Mouse (Mus musculus) midbrain, embryonic 16.5 days (tissue): Measurements from ENCODE around the gene Fev. TPM values are rescaled to one million over a fixed set of nuclear protein-coding genes. Genes with fewer than 3 reads are reported as not detected.

Source experiments
- ATAC-seq: fragments of 200-750 bp; cut with Nextera tagmentation; 2 replicates; pipeline ENCODE4 v1.8.0; 2017; ENCODE audit warnings: moderate TSS enrichment
- H3K27ac ChIP-seq: fragments of 300-500 bp; sonication (generic); 2 replicates; pipeline ENCODE4 v1.5.1; 2014; ENCODE audit warnings: mild to moderate bottlenecking, low read length, mixed read lengths
- H3K27me3 ChIP-seq: fragments of 300-500 bp; sonication (generic); 2 replicates; pipeline ENCODE4 v1.6.1; 2014; ENCODE audit warnings: low read depth, low read length, mixed read lengths; ENCODE audit not compliant: control insufficient read depth, insufficient read depth
- H3K36me3 ChIP-seq: fragments of 300-500 bp; sonication (generic); 2 replicates; pipeline ENCODE4 v1.6.1; 2014; ENCODE audit warnings: mild to moderate bottlenecking, low read length, moderate library complexity, mixed read lengths; ENCODE audit not compliant: control insufficient read depth, insufficient read depth
- H3K4me1 ChIP-seq: fragments of 300-500 bp; sonication (generic); 2 replicates; pipeline ENCODE4 v1.6.1; 2014; ENCODE audit warnings: mild to moderate bottlenecking, low read length, mixed read lengths; ENCODE audit not compliant: control insufficient read depth, insufficient read depth
- H3K4me2 ChIP-seq: fragments of 300-500 bp; sonication (generic); 2 replicates; pipeline ENCODE4 v1.6.1; 2014; ENCODE audit warnings: mild to moderate bottlenecking, low read length, mixed read lengths
- H3K4me3 ChIP-seq: fragments of 300-500 bp; sonication (generic); 2 replicates; pipeline ENCODE4 v1.5.1; 2014; ENCODE audit warnings: low read depth, mild to moderate bottlenecking, low read length, moderate library complexity, mixed read lengths
- H3K9ac ChIP-seq: fragments of 300-500 bp; sonication (generic); 2 replicates; pipeline ENCODE4 v1.6.1; 2014; ENCODE audit warnings: low read depth, low read length, mixed read lengths
- H3K9me3 ChIP-seq: fragments of 300-500 bp; sonication (generic); replicated peaks from 2 replicates; pipeline ENCODE4 v1.6.1; 2014; ENCODE audit warnings: mild to moderate bottlenecking, low read length, mixed read lengths; ENCODE audit not compliant: control insufficient read depth, poor library complexity, severe bottlenecking
- WGBS: fragments of 180-500 bp; shearing (Covaris S2); extraction: QIAGEN DNeasy Blood & Tissue Kit; methylation state at CpG from one replicate; pipeline ENCODE4 v1.1.7; 2014; 5-methylcytosine and 5-hydroxymethylcytosine counted together
- polyA plus RNA-seq: library from polyadenylated mRNA; unstranded; fragments of >200 nt; fragmentation: Nextera tagmentation; extraction: Ambion mirVana; gene quantifications from 2 replicates; pipeline ENCODE4 v1.2.1, GENCODE M21; 2015

The Fev gene
- polyA plus RNA-seq, 1 experiment from 2014 or later = 1.6 TPM

GRCm38 (mm10) chr1:74858171-74858719 is 27.0 kb downstream of the Fev start:
- Histone ChIP-seq H3K36me3 (no peaks in the 10 kb centered on the region), H3K27me3 (no peaks in the 10 kb centered on the region), H3K9ac (peak overlapping the region; percentile 97), H3K4me3 (peak overlapping the region; percentile 94), H3K4me2 (peak overlapping the region; percentile 90), H3K4me1 (peaks cover 26% of the 10 kb centered on the region), H3K9me3 (no peaks in the 10 kb centered on the region), H3K27ac (peak overlapping the region; percentile 74)
- under 1% methylated on average over 29 of the region's 29 CpGs for WGBS
- ATAC-seq = peak; percentile 54

DNA sequence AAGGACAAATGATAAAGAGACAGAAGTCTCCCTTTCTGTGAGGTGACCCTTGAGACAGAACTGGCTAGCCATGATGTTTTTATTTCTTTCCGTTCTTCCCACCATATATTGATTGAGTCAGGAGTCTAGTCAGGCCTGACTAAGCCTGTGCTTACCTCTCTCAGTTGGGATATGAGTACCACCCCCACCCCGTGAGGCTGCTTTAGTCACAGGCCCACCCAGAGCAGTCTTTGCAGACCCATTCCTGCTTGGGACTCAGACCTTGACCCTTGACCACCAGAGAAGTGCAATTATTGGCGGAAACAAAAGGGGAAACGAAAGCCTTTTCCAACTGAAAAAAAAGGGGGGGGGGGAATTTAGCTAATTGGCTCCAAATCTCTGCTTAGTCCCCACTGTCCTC is 27.5 kb downstream of the Fev start:
- no peaks in the 10 kb centered on the region for H3K9me3 ChIP-seq
- H3K4me1 ChIP-seq = peaks cover 26% of the 10 kb centered on the region
- peak overlapping the region; percentile 97 for H3K9ac ChIP-seq
- no peak for ATAC-seq
- 8% methylated on average over 4 of the region's 4 CpGs for WGBS
- H3K27me3 ChIP-seq = no peaks in the 10 kb centered on the region
- peak overlapping the region; percentile 74 for H3K27ac ChIP-seq
- peak overlapping the region; percentile 90 for H3K4me2 ChIP-seq
- H3K36me3 ChIP-seq = no peaks in the 10 kb centered on the region
- H3K4me3 ChIP-seq = peak overlapping the region; percentile 94

- peak overlapping the region; percentile 90 for H3K4me2 ChIP-seq
- H3K9ac ChIP-seq = peak overlapping the region; percentile 97
- 3% methylated on average over 20 of the region's 20 CpGs for WGBS
- H3K27ac ChIP-seq = peak overlapping the region; percentile 74
- H3K9me3 ChIP-seq = no peaks in the 10 kb centered on the region
- no peaks in the 10 kb centered on the region for H3K27me3 ChIP-seq
- ATAC-seq = no peak
- peaks cover 26% of the 10 kb centered on the region for H3K4me1 ChIP-seq
- peak overlapping the region; percentile 94 for H3K4me3 ChIP-seq
- H3K36me3 ChIP-seq = no peaks in the 10 kb centered on the region
Observed at GRCm38 (mm10) chr1:74857201-74857600, 28.0 kb downstream of the Fev start.

GRCm38 (mm10) chr1:74856791-74857190 is 28.4 kb downstream of the Fev start:
- H3K27me3 ChIP-seq = no peaks in the 10 kb centered on the region
- H3K9me3 ChIP-seq = no peaks in the 10 kb centered on the region
- H3K4me1 ChIP-seq = peaks cover 26% of the 10 kb centered on the region
- no peak overlapping the region; the same call in 1 of the 2 replicates for H3K27ac ChIP-seq
- peak overlapping the region; percentile 94 for H3K4me3 ChIP-seq
- no peaks in the 10 kb centered on the region for H3K36me3 ChIP-seq
- WGBS = 1% methylated on average over 7 of the region's 7 CpGs
- ATAC-seq = no peak
- H3K4me2 ChIP-seq = peak overlapping the region; percentile 90
- H3K9ac ChIP-seq = peak overlapping the region; percentile 97

GRCm38 (mm10) chr1:74856439-74856720 is 28.8 kb downstream of the Fev start:
- H3K9me3 ChIP-seq = no peaks in the 10 kb centered on the region
- peak overlapping the region; percentile 94 for H3K4me3 ChIP-seq
- no peaks in the 10 kb centered on the region for H3K36me3 ChIP-seq
- peak overlapping the region; percentile 90 for H3K4me2 ChIP-seq
- ATAC-seq = no peak
- H3K27me3 ChIP-seq = no peaks in the 10 kb centered on the region
- under 1% methylated on average over 8 of the region's 11 CpGs for WGBS
- peak overlapping the region; percentile 89 for H3K27ac ChIP-seq
- H3K9ac ChIP-seq = peak overlapping the region; percentile 97
- H3K4me1 ChIP-seq = peaks cover 31% of the 10 kb centered on the region

- peak overlapping the region; percentile 97 for H3K9ac ChIP-seq
- H3K4me3 ChIP-seq = peak overlapping the region; percentile 94
- peaks cover 36% of the 10 kb centered on the region for H3K4me1 ChIP-seq
- H3K36me3 ChIP-seq = no peaks in the 10 kb centered on the region
- H3K9me3 ChIP-seq = no peaks in the 10 kb centered on the region
- peak overlapping the region; percentile 89 for H3K27ac ChIP-seq
- H3K27me3 ChIP-seq = no peaks in the 10 kb centered on the region
- ATAC-seq = no peak
- peak overlapping the region; percentile 90 for H3K4me2 ChIP-seq
- WGBS = 0% methylated on average over 66 of the region's 74 CpGs
Observed at GRCm38 (mm10) chr1:74855651-74856438, 29.4 kb downstream of the Fev start.

DNA sequence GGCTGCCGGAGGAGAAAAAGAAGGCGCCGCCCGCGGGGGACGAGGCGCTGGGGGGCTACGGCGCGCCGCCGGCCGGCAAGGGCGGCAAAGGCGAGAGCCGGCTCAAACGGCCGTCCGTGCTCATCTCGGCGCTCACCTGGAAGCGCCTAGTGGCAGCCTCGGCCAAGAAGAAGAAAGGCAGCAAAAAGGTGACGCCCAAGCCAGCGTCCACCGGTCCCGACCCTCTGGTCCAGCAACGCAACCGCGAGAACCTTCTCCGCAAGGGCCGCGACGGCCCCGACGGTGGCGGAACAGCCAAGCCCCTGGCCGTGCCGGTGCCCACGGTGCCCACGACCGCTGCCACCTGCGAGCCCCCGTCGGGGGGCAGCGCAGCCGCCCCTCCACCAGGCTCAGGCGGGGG is 30.1 kb downstream of the Fev start:
- peak overlapping the region; percentile 94 for H3K4me3 ChIP-seq
- WGBS = under 1% methylated on average over 33 of the region's 48 CpGs
- H3K4me2 ChIP-seq = peak overlapping the region; percentile 90
- no peaks in the 10 kb centered on the region for H3K9me3 ChIP-seq
- no peaks in the 10 kb centered on the region for H3K27me3 ChIP-seq
- peaks cover 39% of the 10 kb centered on the region for H3K4me1 ChIP-seq
- H3K9ac ChIP-seq = peak overlapping the region; percentile 97
- peak overlapping the region; percentile 89 for H3K27ac ChIP-seq
- H3K36me3 ChIP-seq = no peaks in the 10 kb centered on the region
- peak; percentile 3; the same call in 1 of the 2 replicates for ATAC-seq

GRCm38 (mm10) chr1:74854306-74855056 is 30.7 kb downstream of the Fev start, which contains the start of gene Cdk5r2:
TSS of gene Cdk5r2 (plus strand) at chr1:74854934.
- H3K4me1 ChIP-seq = peaks cover 33% of the 10 kb centered on the region
- no peaks in the 10 kb centered on the region for H3K9me3 ChIP-seq
- no peaks in the 10 kb centered on the region for H3K36me3 ChIP-seq
- 3% methylated on average over 18 of the region's 39 CpGs for WGBS
- peak within 1 kb of the TSS; percentile 97 for H3K9ac ChIP-seq
- H3K27ac ChIP-seq = peak within 1 kb of the TSS; percentile 89
- H3K27me3 ChIP-seq = no peaks in the 10 kb centered on the region
- ATAC-seq = peak; percentile 88
- H3K4me3 ChIP-seq = peak within 1 kb of the TSS; percentile 94
- peak within 1 kb of the TSS; percentile 90 for H3K4me2 ChIP-seq
